Mouse (Mus musculus): ENCODE results near the gene Dpf2. TPM values are rescaled to one million over a fixed set of nuclear protein-coding genes. Genes with fewer than 3 reads are reported as not detected.

The Dpf2 gene
- polyA plus RNA-seq, 1 experiment from 2014 or later, result 88.2 TPM

GRCm38 (mm10) chr19:5938516-5938915 is 25.7 kb upstream of the Dpf2 start:
- Histone ChIP-seq H3K27me3 (ENCODE audit: control insufficient read depth, insufficient read depth, low read length) (no peaks in the 10 kb centered on the region), H3K9me3 (ENCODE audit: control insufficient read depth, low read length) (no peaks in the 10 kb centered on the region), H3K36me3 (replicated peaks; ENCODE audit: control insufficient read depth, insufficient read depth) (no peaks in the 10 kb centered on the region), H3K4me2 (replicated peaks) (no peak overlapping the region), H3K4me3 (replicated peaks; ENCODE audit: low read length) (no peak overlapping the region), H3K9ac (no peak overlapping the region), H3K4me1 (replicated peaks; ENCODE audit: control insufficient read depth, insufficient read depth, low read length) (peaks cover 9% of the 10 kb centered on the region; the same call in 1 of the 2 replicates), H3K27ac (no peak overlapping the region)
- 92% methylated on average over 6 of the region's 6 CpGs for WGBS
- ATAC-seq (ENCODE audit: low FRiP score), result no peak
- DNase-seq (ENCODE audit: low spot score), result no peak

GRCm38 (mm10) chr19:5937836-5938406 is 25.1 kb upstream of the Dpf2 start:
- DNase-seq (ENCODE audit: low spot score) (no peak), ATAC-seq (ENCODE audit: low FRiP score) (peak; percentile 43; the same call in 1 of the 2 replicates)
- Histone ChIP-seq H3K27me3 (ENCODE audit: control insufficient read depth, insufficient read depth, low read length) (no peaks in the 10 kb centered on the region), H3K4me2 (replicated peaks) (peak overlapping the region; percentile 30), H3K4me3 (replicated peaks; ENCODE audit: low read length) (no peak overlapping the region), H3K27ac (peak overlapping the region; percentile 71), H3K4me1 (replicated peaks; ENCODE audit: control insufficient read depth, insufficient read depth, low read length) (peaks cover 9% of the 10 kb centered on the region; the same call in 1 of the 2 replicates), H3K9me3 (ENCODE audit: control insufficient read depth, low read length) (no peaks in the 10 kb centered on the region), H3K9ac (no peak overlapping the region), H3K36me3 (replicated peaks; ENCODE audit: control insufficient read depth, insufficient read depth) (no peaks in the 10 kb centered on the region)
- WGBS, result 15% methylated on average over 14 of the region's 14 CpGs

GRCm38 (mm10) chr19:5937095-5937835 is 24.5 kb upstream of the Dpf2 start:
- no peaks in the 10 kb centered on the region for H3K27me3 ChIP-seq (ENCODE audit: control insufficient read depth, insufficient read depth, low read length)
- H3K4me1 ChIP-seq (replicated peaks; ENCODE audit: control insufficient read depth, insufficient read depth, low read length), result peaks cover 9% of the 10 kb centered on the region; the same call in 1 of the 2 replicates
- WGBS, result 54% methylated on average over 21 of the region's 21 CpGs
- DNase-seq (ENCODE audit: low spot score), result no peak
- peak overlapping the region; percentile 71 for H3K27ac ChIP-seq
- no peaks in the 10 kb centered on the region for H3K36me3 ChIP-seq (replicated peaks; ENCODE audit: control insufficient read depth, insufficient read depth)
- no peak for ATAC-seq (ENCODE audit: low FRiP score)
- 0 out of 2 replicates have a peak overlapping the region, but pooled peaks have one; percentile 3 for H3K9ac ChIP-seq
- H3K4me2 ChIP-seq (replicated peaks), result peak overlapping the region; percentile 30; the same call in 1 of the 2 replicates
- no peak overlapping the region for H3K4me3 ChIP-seq (replicated peaks; ENCODE audit: low read length)
- H3K9me3 ChIP-seq (ENCODE audit: control insufficient read depth, low read length), result no peaks in the 10 kb centered on the region

- H3K27ac ChIP-seq, result no peak overlapping the region
Measured at GRCm38 (mm10) chr19:5935691-5936090, 22.9 kb upstream of the Dpf2 start.

GRCm38 (mm10) chr19:5935266-5935665 is 22.5 kb upstream of the Dpf2 start:
- ATAC-seq (ENCODE audit: low FRiP score), result no peak
- 75% methylated on average over 3 of the region's 3 CpGs for WGBS
- H3K4me2 ChIP-seq (replicated peaks), result no peak overlapping the region
- no peaks in the 10 kb centered on the region for H3K9me3 ChIP-seq (ENCODE audit: control insufficient read depth, low read length)
- H3K27me3 ChIP-seq (ENCODE audit: control insufficient read depth, insufficient read depth, low read length), result no peaks in the 10 kb centered on the region
- H3K36me3 ChIP-seq (replicated peaks; ENCODE audit: control insufficient read depth, insufficient read depth), result no peaks in the 10 kb centered on the region
- H3K4me3 ChIP-seq (replicated peaks; ENCODE audit: low read length), result no peak overlapping the region
- H3K4me1 ChIP-seq (replicated peaks; ENCODE audit: control insufficient read depth, insufficient read depth, low read length), result peaks cover 9% of the 10 kb centered on the region; the same call in 1 of the 2 replicates
- H3K27ac ChIP-seq, result no peak overlapping the region
- DNase-seq (ENCODE audit: low spot score), result no peak
- H3K9ac ChIP-seq, result no peak overlapping the region

More at GRCm38 (mm10) chr19:5935691-5936090, 22.9 kb upstream of the Dpf2 start:
- Histone ChIP-seq H3K4me1 (replicated peaks; ENCODE audit: control insufficient read depth, insufficient read depth, low read length) (peaks cover 9% of the 10 kb centered on the region; the same call in 1 of the 2 replicates), H3K4me2 (replicated peaks) (no peak overlapping the region), H3K9ac (no peak overlapping the region), H3K36me3 (replicated peaks; ENCODE audit: control insufficient read depth, insufficient read depth) (no peaks in the 10 kb centered on the region), H3K4me3 (replicated peaks; ENCODE audit: low read length) (no peak overlapping the region), H3K27me3 (ENCODE audit: control insufficient read depth, insufficient read depth, low read length) (no peaks in the 10 kb centered on the region), H3K9me3 (ENCODE audit: control insufficient read depth, low read length) (no peaks in the 10 kb centered on the region)
- 87% methylated on average over 5 of the region's 5 CpGs for WGBS
- ATAC-seq (ENCODE audit: low FRiP score), result no peak
- no peak for DNase-seq (ENCODE audit: low spot score)

- Histone ChIP-seq H3K4me3 (replicated peaks; ENCODE audit: low read length) (no peak overlapping the region), H3K4me1 (replicated peaks; ENCODE audit: control insufficient read depth, insufficient read depth, low read length) (0 out of 2 replicates have a peak, but pooled peaks cover 4% of the 10 kb centered on the region), H3K9ac (no peak overlapping the region), H3K27me3 (ENCODE audit: control insufficient read depth, insufficient read depth, low read length) (no peaks in the 10 kb centered on the region), H3K4me2 (replicated peaks) (no peak overlapping the region), H3K9me3 (ENCODE audit: control insufficient read depth, low read length) (no peaks in the 10 kb centered on the region), H3K36me3 (replicated peaks; ENCODE audit: control insufficient read depth, insufficient read depth) (no peaks in the 10 kb centered on the region), H3K27ac (no peak overlapping the region)
- DNase-seq (ENCODE audit: low spot score), result no peak
- ATAC-seq (ENCODE audit: low FRiP score), result no peak
- WGBS, result 73% methylated on average over 14 of the region's 14 CpGs
Measured at GRCm38 (mm10) chr19:5929634-5930596, 17.1 kb upstream of the Dpf2 start.

GRCm38 (mm10) chr19:5928546-5928945 is 15.7 kb upstream of the Dpf2 start:
- Histone ChIP-seq H3K4me1 (replicated peaks; ENCODE audit: control insufficient read depth, insufficient read depth, low read length) (peaks cover 4% of the 10 kb centered on the region; the same call in 1 of the 2 replicates), H3K4me3 (replicated peaks; ENCODE audit: low read length) (no peak overlapping the region), H3K9me3 (ENCODE audit: control insufficient read depth, low read length) (no peaks in the 10 kb centered on the region), H3K9ac (no peak overlapping the region), H3K27me3 (ENCODE audit: control insufficient read depth, insufficient read depth, low read length) (no peaks in the 10 kb centered on the region), H3K27ac (no peak overlapping the region), H3K36me3 (replicated peaks; ENCODE audit: control insufficient read depth, insufficient read depth) (no peaks in the 10 kb centered on the region), H3K4me2 (replicated peaks) (no peak overlapping the region)
- ATAC-seq (ENCODE audit: low FRiP score), result no peak
- no peak for DNase-seq (ENCODE audit: low spot score)
- WGBS, result 81% methylated on average over 3 of the region's 3 CpGs

GRCm38 (mm10) chr19:5928104-5928503 is 15.3 kb upstream of the Dpf2 start:
- Histone ChIP-seq H3K9ac (no peak overlapping the region), H3K9me3 (ENCODE audit: control insufficient read depth, low read length) (no peaks in the 10 kb centered on the region), H3K4me2 (replicated peaks) (no peak overlapping the region), H3K27me3 (ENCODE audit: control insufficient read depth, insufficient read depth, low read length) (no peaks in the 10 kb centered on the region), H3K36me3 (replicated peaks; ENCODE audit: control insufficient read depth, insufficient read depth) (no peaks in the 10 kb centered on the region), H3K4me3 (replicated peaks; ENCODE audit: low read length) (no peak overlapping the region), H3K27ac (no peak overlapping the region), H3K4me1 (replicated peaks; ENCODE audit: control insufficient read depth, insufficient read depth, low read length) (peaks cover 6% of the 10 kb centered on the region; the same call in 1 of the 2 replicates)
- DNase-seq (ENCODE audit: low spot score) (no peak), ATAC-seq (ENCODE audit: low FRiP score) (no peak)
- 89% methylated on average over 6 of the region's 6 CpGs for WGBS

GRCm38 (mm10) chr19:5927532-5927931 is 14.7 kb upstream of the Dpf2 start:
- Histone ChIP-seq H3K4me3 (replicated peaks; ENCODE audit: low read length) (no peak overlapping the region), H3K27ac (no peak overlapping the region), H3K36me3 (replicated peaks; ENCODE audit: control insufficient read depth, insufficient read depth) (no peaks in the 10 kb centered on the region), H3K4me1 (replicated peaks; ENCODE audit: control insufficient read depth, insufficient read depth, low read length) (peaks cover 6% of the 10 kb centered on the region; the same call in 1 of the 2 replicates), H3K9ac (no peak overlapping the region), H3K9me3 (ENCODE audit: control insufficient read depth, low read length) (no peaks in the 10 kb centered on the region), H3K4me2 (replicated peaks) (no peak overlapping the region), H3K27me3 (ENCODE audit: control insufficient read depth, insufficient read depth, low read length) (no peaks in the 10 kb centered on the region)
- WGBS, result 78% methylated on average over 8 of the region's 8 CpGs
- DNase-seq (ENCODE audit: low spot score) (no peak), ATAC-seq (ENCODE audit: low FRiP score) (no peak)
